ENCODE assay signal across 8 mouse cellular contexts in the genomic region with DNA sequence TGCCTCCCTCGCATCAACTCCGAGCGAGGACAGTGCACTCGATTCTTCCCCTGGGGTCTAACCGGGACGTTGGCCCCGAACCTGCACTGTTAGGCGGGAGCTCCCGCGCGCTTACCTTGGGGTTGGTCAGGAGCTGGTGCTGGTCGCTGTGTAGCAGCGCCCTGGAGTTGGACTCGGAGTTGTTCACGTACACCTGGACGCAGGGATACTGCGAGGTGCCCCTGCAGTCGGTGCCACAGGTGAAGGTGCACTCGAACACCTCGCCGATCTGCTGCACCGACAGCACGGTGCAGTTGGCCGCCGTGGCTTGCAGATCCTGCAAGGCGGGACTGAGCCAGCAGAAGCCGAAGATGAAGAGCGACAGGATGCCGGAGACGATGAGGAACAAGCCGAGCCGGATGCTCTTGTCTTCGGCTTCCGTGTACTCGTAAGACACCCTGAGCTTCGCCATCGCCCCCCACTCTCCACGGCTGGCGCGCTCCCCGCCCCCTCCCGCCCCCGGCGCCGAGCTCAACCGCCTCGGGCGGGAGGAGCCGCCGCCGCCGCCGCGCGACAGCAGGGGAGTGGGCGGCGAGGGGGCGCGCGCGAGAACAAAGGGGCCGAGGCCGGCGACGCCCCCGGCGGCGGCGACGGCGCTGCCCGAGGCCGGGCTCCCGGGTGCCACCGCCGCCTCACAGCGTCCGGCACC. TPM values are rescaled to one million over a fixed set of nuclear protein-coding genes. Genes with fewer than 3 reads are reported as not detected.
DNase-seq lines count a peak whose midpoint lies in the region; ATAC-seq lines count a peak whose summit lies in the region.

No protein-coding gene starts in this region.

- no peaks in the 10 kb centered on the region for H3K27me3 ChIP-seq in kidney, embryonic 14.5 days (ENCODE audit: control insufficient read depth, insufficient read depth, low read length)
- 0 out of 2 replicates have a peak, but pooled peaks cover 3% of the 10 kb centered on the region for H3K27me3 ChIP-seq in forebrain, embryonic 13.5 days
- peaks cover 4% of the 10 kb centered on the region for H3K27me3 ChIP-seq in intestine, embryonic 16.5 days (replicated peaks; ENCODE audit: control insufficient read depth, insufficient read depth, low read length)
- H3K27me3 ChIP-seq in liver, embryonic 15.5 days: peaks cover 68% of the 10 kb centered on the region
- H3K27me3 ChIP-seq in neural tube, embryonic 13.5 days: no peaks in the 10 kb centered on the region

- peak overlapping the region; percentile 68 for H3K4me3 ChIP-seq in kidney, embryonic 14.5 days (ENCODE audit: low read length)
- peak overlapping the region; percentile 70 for H3K4me3 ChIP-seq in forebrain, embryonic 13.5 days
- peak overlapping the region; percentile 68 for H3K4me3 ChIP-seq in intestine, embryonic 16.5 days (ENCODE audit: low read length)
- H3K4me3 ChIP-seq in liver, embryonic 15.5 days (replicated peaks): peak overlapping the region; percentile 56
- H3K4me3 ChIP-seq in neural tube, embryonic 13.5 days: peak overlapping the region; percentile 78

- H3K36me3 ChIP-seq in kidney, embryonic 14.5 days (ENCODE audit: control insufficient read depth, insufficient read depth, low read length): no peaks in the 10 kb centered on the region
- no peaks in the 10 kb centered on the region for H3K36me3 ChIP-seq in forebrain, embryonic 13.5 days (ENCODE audit: poor library complexity, severe bottlenecking)
- H3K36me3 ChIP-seq in intestine, embryonic 16.5 days (ENCODE audit: control insufficient read depth, insufficient read depth, low read length): no peaks in the 10 kb centered on the region
- no peaks in the 10 kb centered on the region for H3K36me3 ChIP-seq in liver, embryonic 15.5 days (replicated peaks)
- 0 out of 2 replicates have a peak, but pooled peaks cover 3% of the 10 kb centered on the region for H3K36me3 ChIP-seq in neural tube, embryonic 13.5 days

- no peaks in the 10 kb centered on the region for H3K9me3 ChIP-seq in kidney, embryonic 14.5 days (ENCODE audit: control insufficient read depth, low read length)
- H3K9me3 ChIP-seq in forebrain, embryonic 13.5 days (replicated peaks): peaks cover 3% of the 10 kb centered on the region
- H3K9me3 ChIP-seq in intestine, embryonic 16.5 days (ENCODE audit: control insufficient read depth, low read length): no peaks in the 10 kb centered on the region
- 0 out of 2 replicates have a peak, but pooled peaks cover 2% of the 10 kb centered on the region for H3K9me3 ChIP-seq in liver, embryonic 15.5 days (replicated peaks)
- no peaks in the 10 kb centered on the region for H3K9me3 ChIP-seq in neural tube, embryonic 13.5 days

- ATAC-seq in kidney, embryonic 14.5 days (ENCODE audit: low FRiP score, low TSS enrichment): peak; percentile 76
- ATAC-seq in forebrain, embryonic 13.5 days: peak; percentile 78
- ATAC-seq in intestine, embryonic 16.5 days: peak; percentile 74
- ATAC-seq in liver, embryonic 15.5 days (ENCODE audit: insufficient read depth): no peak
- ATAC-seq in neural tube, embryonic 13.5 days (ENCODE audit: low read depth): peak; percentile 80

- H3K27ac ChIP-seq in kidney, embryonic 14.5 days (ENCODE audit: low read depth, low read length): peak overlapping the region; percentile 19; the same call in 1 of the 2 replicates
- peak overlapping the region; percentile 85 for H3K27ac ChIP-seq in forebrain, embryonic 13.5 days
- peak overlapping the region; percentile 23; the same call in 1 of the 2 replicates for H3K27ac ChIP-seq in intestine, embryonic 16.5 days (ENCODE audit: low read length)
- H3K27ac ChIP-seq in liver, embryonic 15.5 days (replicated peaks): no peak overlapping the region
- H3K27ac ChIP-seq in neural tube, embryonic 13.5 days (replicated peaks): peak overlapping the region; percentile 92

- peaks cover 7% of the 10 kb centered on the region; the same call in 1 of the 2 replicates for H3K4me1 ChIP-seq in kidney, embryonic 14.5 days (ENCODE audit: control insufficient read depth, insufficient read depth, low read length)
- peaks cover 33% of the 10 kb centered on the region for H3K4me1 ChIP-seq in forebrain, embryonic 13.5 days
- peaks cover 12% of the 10 kb centered on the region for H3K4me1 ChIP-seq in intestine, embryonic 16.5 days (ENCODE audit: control insufficient read depth, insufficient read depth, low read length)
- peaks cover 15% of the 10 kb centered on the region for H3K4me1 ChIP-seq in liver, embryonic 15.5 days (replicated peaks)
- H3K4me1 ChIP-seq in neural tube, embryonic 13.5 days (replicated peaks): peaks cover 46% of the 10 kb centered on the region

- WGBS in kidney, embryonic 14.5 days: under 1% methylated on average over 57 of the region's 78 CpGs
- under 1% methylated on average over 45 of the region's 78 CpGs for WGBS in forebrain, embryonic 13.5 days
- WGBS in intestine, embryonic 16.5 days: under 1% methylated on average over 55 of the region's 78 CpGs
- under 1% methylated on average over 68 of the region's 78 CpGs for WGBS in liver, embryonic 15.5 days (ENCODE audit: insufficient replicate concordance)
- WGBS in neural tube, embryonic 13.5 days: under 1% methylated on average over 51 of the region's 78 CpGs

- DNase-seq in kidney, adult 9 months: no peak
- peak; percentile 85 for DNase-seq in brain, adult 2 months (ENCODE audit: low read depth, low spot score)
- peak; percentile 72 to 80 for DNase-seq in thymus, postnatal 36 days

- H3K9ac ChIP-seq in kidney, embryonic 14.5 days (ENCODE audit: low read depth, low read length): peak overlapping the region; percentile 76
- peak overlapping the region; percentile 80 for H3K9ac ChIP-seq in forebrain, embryonic 13.5 days
- peak overlapping the region; percentile 68 for H3K9ac ChIP-seq in intestine, embryonic 16.5 days (ENCODE audit: low read depth, low read length)
- H3K9ac ChIP-seq in liver, embryonic 15.5 days: no peak overlapping the region
- H3K9ac ChIP-seq in neural tube, embryonic 13.5 days: peak overlapping the region; percentile 88

- peak overlapping the region; percentile 95 for H3K4me2 ChIP-seq in kidney, embryonic 14.5 days (replicated peaks; ENCODE audit: low read depth, low read length)
- peak overlapping the region; percentile 90 for H3K4me2 ChIP-seq in forebrain, embryonic 13.5 days
- peak overlapping the region; percentile 99 for H3K4me2 ChIP-seq in intestine, embryonic 16.5 days (ENCODE audit: low read depth, low read length)
- peak overlapping the region; percentile 75 for H3K4me2 ChIP-seq in liver, embryonic 15.5 days
- H3K4me2 ChIP-seq in neural tube, embryonic 13.5 days: peak overlapping the region; percentile 88

RNA-seq across cellular contexts. Expression of a gene that starts 0.5 kb away (rescaled TPM):
- 7.2 and 9.4 TPM in 2 replicates for polyA plus RNA-seq in kidney, embryonic 14.5 days (2014; fragmentation: Nextera tagmentation; extraction: Ambion mirVana)
- polyA plus RNA-seq in forebrain, embryonic 13.5 days (2015; fragmentation: Nextera tagmentation; extraction: Ambion mirVana): 10.8 and 10.9 TPM in 2 replicates
- 1.7 and 1.9 TPM in 2 replicates for polyA plus RNA-seq in intestine, embryonic 16.5 days (2015; fragmentation: Nextera tagmentation; extraction: Ambion mirVana)
- polyA plus RNA-seq in liver, embryonic 15.5 days (2015; fragmentation: Nextera tagmentation; extraction: Ambion mirVana): 0.18 TPM in 1 of 2 replicates, not detected in the other
- polyA plus RNA-seq in neural tube, embryonic 13.5 days (2015; fragmentation: Nextera tagmentation; extraction: Ambion mirVana): 38.5 and 44.2 TPM in 2 replicates
